Mouse (Mus musculus) intestine, postnatal 0 days (tissue): ENCODE measurements around the gene Pmepa1. TPM values are rescaled to one million over a fixed set of nuclear protein-coding genes. Genes with fewer than 3 reads are reported as not detected.

Experiments
- ATAC-seq: fragments of 200-750 bp; cut with Nextera tagmentation; 2 replicates; pipeline ENCODE4 v1.8.0; 2017; ENCODE audit warnings: mild to moderate bottlenecking, moderate TSS enrichment, moderate library complexity
- H3K27ac ChIP-seq: fragments of 300-500 bp; sonication (generic); 2 replicates; pipeline ENCODE4 v1.5.1; 2014; ENCODE audit warnings: mild to moderate bottlenecking, low read depth, low read length, moderate library complexity
- H3K27me3 ChIP-seq: fragments of 300-500 bp; sonication (generic); replicated peaks from 2 replicates; pipeline ENCODE4 v1.6.1; 2014; ENCODE audit warnings: low read length, mixed read lengths; ENCODE audit not compliant: control insufficient read depth, insufficient read depth
- H3K36me3 ChIP-seq: fragments of 300-500 bp; sonication (generic); 2 replicates; pipeline ENCODE4 v1.6.1; 2014; ENCODE audit warnings: mild to moderate bottlenecking, moderate library complexity; ENCODE audit not compliant: control insufficient read depth, insufficient read depth
- H3K4me1 ChIP-seq: fragments of 300-500 bp; sonication (generic); replicated peaks from 2 replicates; pipeline ENCODE4 v1.6.1; 2014; ENCODE audit warnings: antibody characterized with exemption, low read length, mixed read lengths; ENCODE audit not compliant: control insufficient read depth, insufficient read depth
- H3K4me2 ChIP-seq: fragments of 300-500 bp; sonication (generic); replicated peaks from 2 replicates; pipeline ENCODE4 v1.6.1; 2014; ENCODE audit warnings: low read depth, mild to moderate bottlenecking, moderate library complexity
- H3K4me3 ChIP-seq: fragments of 300-500 bp; sonication (generic); 2 replicates; pipeline ENCODE4 v1.5.1; 2014; ENCODE audit warnings: low read depth, low read length
- H3K9ac ChIP-seq: fragments of 300-500 bp; sonication (generic); 2 replicates; pipeline ENCODE4 v1.6.1; 2014; ENCODE audit warnings: mild to moderate bottlenecking, low read depth, low read length
- H3K9me3 ChIP-seq: fragments of 300-500 bp; sonication (generic); 2 replicates; pipeline ENCODE4 v1.6.1; 2016; ENCODE audit warnings: mixed run types; ENCODE audit not compliant: control insufficient read depth
- CTCF ChIP-seq: sonication (generic); IDR thresholded peaks from 2 replicates; pipeline ENCODE4 v1.5.1; 2016; ENCODE audit warnings: low read depth, mild to moderate bottlenecking, control low read depth, antibody characterized with exemption, moderate library complexity
- WGBS: fragments of 180-500 bp; shearing (Covaris S2); extraction: QIAGEN DNeasy Blood & Tissue Kit; methylation state at CpG from one replicate; pipeline ENCODE4 v1.1.7; 2014; 5-methylcytosine and 5-hydroxymethylcytosine counted together
- polyA plus RNA-seq: library from polyadenylated mRNA; unstranded; fragments of >200 nt; fragmentation: Nextera tagmentation; extraction: Ambion mirVana; gene quantifications from 2 replicates; pipeline ENCODE4 v1.2.1, GENCODE M21; 2015

The Pmepa1 gene
- polyA plus RNA-seq, 1 experiment from 2014 or later: 5.9 TPM

- 0 out of 2 replicates have a peak, but pooled peaks cover 3% of the 10 kb centered on the region for H3K9me3 ChIP-seq
- no peaks in the 10 kb centered on the region for H3K4me1 ChIP-seq
- WGBS: 91% methylated on average over 2 of the region's 2 CpGs
- no peak for TF ChIP-seq CTCF
- no peaks in the 10 kb centered on the region for H3K36me3 ChIP-seq
- H3K9ac ChIP-seq: no peak overlapping the region
- no peak for ATAC-seq
- no peaks in the 10 kb centered on the region for H3K27me3 ChIP-seq
- H3K4me3 ChIP-seq: no peak overlapping the region
- H3K4me2 ChIP-seq: no peak overlapping the region
- H3K27ac ChIP-seq: no peak overlapping the region
Measured at GRCm38 (mm10) chr2:173292551-173292950, 16.2 kb upstream of the Pmepa1 start.

- TF ChIP-seq CTCF: no peak
- Histone ChIP-seq H3K9ac (no peak overlapping the region), H3K36me3 (no peaks in the 10 kb centered on the region), H3K27me3 (no peaks in the 10 kb centered on the region), H3K27ac (no peak overlapping the region), H3K4me1 (no peaks in the 10 kb centered on the region), H3K4me2 (no peak overlapping the region), H3K9me3 (0 out of 2 replicates have a peak, but pooled peaks cover 3% of the 10 kb centered on the region), H3K4me3 (no peak overlapping the region)
- WGBS: 95% methylated on average over 11 of the region's 11 CpGs
- ATAC-seq: no peak
Measured at GRCm38 (mm10) chr2:173290981-173291380, 14.6 kb upstream of the Pmepa1 start.

- no peak for TF ChIP-seq CTCF
Measured at GRCm38 (mm10) chr2:173289928-173290327, 13.6 kb upstream of the Pmepa1 start.

GRCm38 (mm10) chr2:173285816-173286538, 9.6 kb upstream of the Pmepa1 start:
- Histone ChIP-seq H3K4me1 (no peaks in the 10 kb centered on the region), H3K27me3 (no peaks in the 10 kb centered on the region), H3K9ac (no peak overlapping the region), H3K36me3 (no peaks in the 10 kb centered on the region), H3K9me3 (no peaks in the 10 kb centered on the region), H3K4me2 (no peak overlapping the region), H3K4me3 (no peak overlapping the region), H3K27ac (no peak overlapping the region)
- 82% methylated on average over 12 of the region's 12 CpGs for WGBS
- TF ChIP-seq CTCF: no peak
- ATAC-seq: no peak

More at GRCm38 (mm10) chr2:173289928-173290327, 13.6 kb upstream of the Pmepa1 start:
- Histone ChIP-seq H3K27me3 (no peaks in the 10 kb centered on the region), H3K4me2 (no peak overlapping the region), H3K27ac (no peak overlapping the region), H3K9me3 (0 out of 2 replicates have a peak, but pooled peaks cover 3% of the 10 kb centered on the region), H3K4me3 (no peak overlapping the region), H3K36me3 (no peaks in the 10 kb centered on the region), H3K4me1 (no peaks in the 10 kb centered on the region), H3K9ac (no peak overlapping the region)
- 72% methylated on average over 3 of the region's 3 CpGs for WGBS
- ATAC-seq: no peak

GRCm38 (mm10) chr2:173284771-173285170, 8.4 kb upstream of the Pmepa1 start:
- Histone ChIP-seq H3K9me3 (no peaks in the 10 kb centered on the region), H3K4me2 (no peak overlapping the region), H3K27me3 (no peaks in the 10 kb centered on the region), H3K9ac (no peak overlapping the region), H3K36me3 (no peaks in the 10 kb centered on the region), H3K4me3 (no peak overlapping the region), H3K4me1 (no peaks in the 10 kb centered on the region), H3K27ac (no peak overlapping the region)
- no peak for TF ChIP-seq CTCF
- 48% methylated on average over 6 of the region's 6 CpGs for WGBS
- no peak for ATAC-seq

GRCm38 (mm10) chr2:173282191-173282590, 5.9 kb upstream of the Pmepa1 start:
- Histone ChIP-seq H3K27ac (no peak overlapping the region), H3K27me3 (0 out of 2 replicates have a peak, but pooled peaks cover 3% of the 10 kb centered on the region), H3K9ac (no peak overlapping the region), H3K36me3 (no peaks in the 10 kb centered on the region), H3K4me3 (no peak overlapping the region), H3K9me3 (no peaks in the 10 kb centered on the region), H3K4me1 (no peaks in the 10 kb centered on the region), H3K4me2 (no peak overlapping the region)
- ATAC-seq: no peak
- 79% methylated on average over 8 of the region's 8 CpGs for WGBS
- TF ChIP-seq CTCF: no peak
